Mouse (Mus musculus) small intestine, adult 2 months (tissue): Measurements from ENCODE around the gene Adamtsl1. TPM values are rescaled to one million over a fixed set of nuclear protein-coding genes. Genes with fewer than 3 reads are reported as not detected.

Source experiments
- H3K27ac ChIP-seq: fragments of 200-500 bp; 2 replicates; pipeline ENCODE4 v1.5.1; 2012; ENCODE audit warnings: low read depth, low read length, control low read depth, inconsistent platforms; ENCODE audit not compliant: insufficient read depth
- H3K27me3 ChIP-seq: fragments of 200-500 bp; 2 replicates; pipeline ENCODE4 v1.6.1; 2012; ENCODE audit warnings: mild to moderate bottlenecking, moderate library complexity, low read length, inconsistent platforms; ENCODE audit not compliant: control insufficient read depth, insufficient read depth
- H3K36me3 ChIP-seq: fragments of 200-500 bp; 2 replicates; pipeline ENCODE4 v1.6.1; 2012; ENCODE audit warnings: mild to moderate bottlenecking, low read length, control low read depth, inconsistent platforms; ENCODE audit not compliant: control insufficient read depth, insufficient read depth
- H3K4me1 ChIP-seq: fragments of 200-500 bp; 2 replicates; pipeline ENCODE4 v1.6.1; 2012; ENCODE audit warnings: low read length, inconsistent platforms, mixed read lengths; ENCODE audit not compliant: control insufficient read depth, insufficient read depth, insufficient read length
- H3K4me3 ChIP-seq: fragments of 200-500 bp; 2 replicates; pipeline ENCODE4 v1.5.1; 2012; ENCODE audit warnings: low read depth, mild to moderate bottlenecking, control low read depth, inconsistent platforms, low read length, moderate library complexity
- CTCF ChIP-seq: fragments of 200-500 bp; IDR thresholded peaks from 2 replicates; pipeline ENCODE4 v1.5.1; 2012; ENCODE audit warnings: low read depth, mild to moderate bottlenecking, control low read depth, inconsistent platforms, low read length, moderate library complexity, mixed read lengths; ENCODE audit not compliant: insufficient replicate concordance, insufficient read length; ENCODE audit errors: extremely low read depth
- POLR2A ChIP-seq: fragments of 200-500 bp; IDR thresholded peaks from 2 replicates; pipeline ENCODE4 v1.6.1; 2012; ENCODE audit warnings: low read depth, mild to moderate bottlenecking, control low read depth, inconsistent platforms, low read length, moderate library complexity
- WGBS: fragments of 180-500 bp; shearing (Covaris S2); methylation state at CpG from one replicate; pipeline ENCODE4 v1.1.7; 2018; 5-methylcytosine and 5-hydroxymethylcytosine counted together
- polyA plus RNA-seq: library from polyadenylated mRNA; depleted of rRNA; stranded (reverse); fragments of >200 nt; gene quantifications from 2 replicates; pipeline ENCODE4 v1.2.3, GENCODE M21; 2012

The Adamtsl1 gene
- polyA plus RNA-seq, 1 experiment = 1.1 TPM

GRCm38 (mm10) chr4:86189853-86190252 lies 675.9 kb downstream of the Adamtsl1 start:
- TF ChIP-seq CTCF (no peak), POLR2A (no peak)
- Histone ChIP-seq H3K27me3 (no peaks in the 10 kb centered on the region), H3K4me1 (no peaks in the 10 kb centered on the region), H3K27ac (no peak overlapping the region), H3K36me3 (no peaks in the 10 kb centered on the region), H3K4me3 (no peak overlapping the region)
- 47% methylated on average over 2 of the region's 2 CpGs for WGBS

DNA sequence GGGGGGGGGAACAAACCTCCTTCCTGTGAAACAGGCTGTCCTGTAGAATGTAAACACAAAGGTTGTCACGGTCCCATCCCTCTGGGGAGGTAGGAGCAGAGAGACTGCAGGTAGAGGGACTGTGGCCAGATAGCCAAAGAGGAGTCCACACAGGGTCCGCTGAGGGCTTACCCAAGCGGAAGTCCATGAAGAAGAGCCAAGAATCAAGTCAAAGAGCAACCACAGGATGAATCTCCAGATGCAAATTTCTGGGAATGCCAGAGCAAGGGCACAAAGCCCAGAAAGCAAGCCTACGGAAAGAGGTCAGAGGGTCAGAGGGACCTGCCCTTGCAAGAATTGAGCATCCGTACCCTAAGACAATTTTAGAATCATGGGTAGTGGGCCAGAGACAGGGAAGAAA lies 677.2 kb downstream of the Adamtsl1 start:
- no peaks in the 10 kb centered on the region for H3K4me1 ChIP-seq
- H3K36me3 ChIP-seq = no peaks in the 10 kb centered on the region
- no peaks in the 10 kb centered on the region for H3K27me3 ChIP-seq
- H3K4me3 ChIP-seq = no peak overlapping the region
- H3K27ac ChIP-seq = no peak overlapping the region
- TF ChIP-seq CTCF = no peak
- no peak for TF ChIP-seq POLR2A
- 77% methylated on average over 5 of the region's 5 CpGs for WGBS

- H3K27ac ChIP-seq = no peak overlapping the region
- no peaks in the 10 kb centered on the region for H3K4me1 ChIP-seq
- H3K36me3 ChIP-seq = no peaks in the 10 kb centered on the region
- TF ChIP-seq POLR2A (no peak), CTCF (no peak)
- WGBS = 71% methylated on average over 7 of the region's 7 CpGs
- no peak overlapping the region for H3K4me3 ChIP-seq
- H3K27me3 ChIP-seq = no peaks in the 10 kb centered on the region
Observed at GRCm38 (mm10) chr4:86201766-86202165, 687.8 kb downstream of the Adamtsl1 start.

DNA sequence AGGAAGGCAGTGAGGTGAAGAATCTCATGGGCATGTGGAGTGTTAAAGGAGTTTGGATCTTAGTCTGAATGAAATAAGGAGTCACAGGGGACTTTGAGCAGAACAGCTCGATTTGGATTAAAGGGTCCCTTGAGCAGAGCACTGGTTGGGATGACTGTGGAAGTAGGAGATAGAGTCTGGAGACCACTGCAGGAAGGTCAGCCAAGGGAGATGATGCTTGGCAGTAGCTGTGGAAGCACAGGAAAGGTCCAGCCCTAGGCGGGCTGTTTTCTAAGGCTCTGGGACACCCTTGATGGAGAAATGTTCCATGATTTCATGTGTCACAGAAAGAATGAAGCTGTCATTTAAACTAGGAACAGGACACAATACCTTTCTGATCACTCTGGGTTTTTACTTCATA lies 689.3 kb downstream of the Adamtsl1 start:
- TF ChIP-seq CTCF (no peak), POLR2A (no peak)
- Histone ChIP-seq H3K27ac (no peak overlapping the region), H3K36me3 (no peaks in the 10 kb centered on the region), H3K27me3 (no peaks in the 10 kb centered on the region), H3K4me3 (no peak overlapping the region), H3K4me1 (no peaks in the 10 kb centered on the region)
- WGBS = 81% methylated on average over 2 of the region's 2 CpGs

- TF ChIP-seq POLR2A (no peak), CTCF (no peak)
Observed at GRCm38 (mm10) chr4:86224875-86225274, 710.9 kb downstream of the Adamtsl1 start.

GRCm38 (mm10) chr4:86227096-86227495 lies 713.1 kb downstream of the Adamtsl1 start:
- Histone ChIP-seq H3K27ac (no peak overlapping the region), H3K36me3 (no peaks in the 10 kb centered on the region), H3K27me3 (no peaks in the 10 kb centered on the region), H3K4me1 (no peaks in the 10 kb centered on the region), H3K4me3 (no peak overlapping the region)
- 77% methylated on average over 1 of the region's 1 CpGs for WGBS
- no peak for TF ChIP-seq CTCF
- no peak for TF ChIP-seq POLR2A

More at GRCm38 (mm10) chr4:86224875-86225274, 710.9 kb downstream of the Adamtsl1 start:
- Histone ChIP-seq H3K36me3 (no peaks in the 10 kb centered on the region), H3K27me3 (no peaks in the 10 kb centered on the region), H3K27ac (no peak overlapping the region), H3K4me1 (no peaks in the 10 kb centered on the region), H3K4me3 (no peak overlapping the region)
- WGBS = 69% methylated on average over 5 of the region's 5 CpGs

DNA sequence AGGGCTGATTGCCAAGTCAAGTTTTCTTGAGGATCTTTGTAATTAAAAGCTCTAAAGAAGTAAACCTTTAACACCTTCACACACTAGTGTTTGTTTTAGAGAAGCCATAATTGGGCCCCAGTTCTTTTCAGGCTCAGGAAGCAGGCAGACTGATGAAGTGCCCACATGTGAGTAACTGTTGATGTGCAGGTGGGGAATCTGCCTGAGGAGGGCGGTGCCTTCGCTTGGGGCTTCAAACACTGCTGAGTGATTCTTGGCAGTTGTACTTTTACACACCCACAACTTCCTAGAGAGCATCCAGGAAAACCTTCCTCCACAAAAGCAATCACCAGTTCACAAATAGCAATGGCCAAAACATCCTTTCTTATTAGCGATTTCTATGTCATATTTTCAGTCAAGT lies 719.2 kb downstream of the Adamtsl1 start:
- Histone ChIP-seq H3K4me1 (no peaks in the 10 kb centered on the region), H3K36me3 (no peaks in the 10 kb centered on the region), H3K27me3 (no peaks in the 10 kb centered on the region), H3K4me3 (no peak overlapping the region), H3K27ac (no peak overlapping the region)
- WGBS = 73% methylated on average over 3 of the region's 3 CpGs
- TF ChIP-seq POLR2A = no peak
- no peak for TF ChIP-seq CTCF

DNA sequence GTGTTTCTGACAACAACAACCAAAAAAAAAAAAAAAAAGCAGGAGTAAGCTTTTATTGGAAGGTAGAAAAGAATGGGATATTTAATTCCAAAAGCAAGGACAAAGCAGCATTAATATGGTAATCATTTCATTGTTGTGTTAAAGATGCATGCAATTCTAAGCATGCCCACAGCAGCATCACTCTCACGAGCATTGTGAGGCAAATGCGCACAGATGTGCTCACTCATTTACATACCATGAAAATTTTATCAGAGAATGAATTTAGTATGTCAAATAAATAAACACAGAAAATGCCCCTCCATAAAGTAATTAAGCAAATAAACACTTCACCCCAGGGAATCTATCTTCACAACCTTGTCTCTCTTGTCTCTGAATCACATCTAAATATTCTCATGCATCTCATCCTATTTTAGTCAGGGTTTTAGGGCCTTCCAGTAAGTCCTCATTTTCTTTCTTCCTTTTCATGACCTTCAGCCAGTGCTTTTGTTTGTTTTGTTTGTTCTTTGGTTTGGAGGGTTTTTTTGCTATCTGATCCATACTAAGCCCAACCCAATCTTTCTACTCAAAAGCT lies 728.0 kb downstream of the Adamtsl1 start:
- TF ChIP-seq CTCF = no peak
- TF ChIP-seq POLR2A = no peak
- WGBS = 80% methylated on average over 2 of the region's 2 CpGs
- Histone ChIP-seq H3K27ac (no peak overlapping the region), H3K27me3 (no peaks in the 10 kb centered on the region), H3K4me1 (no peaks in the 10 kb centered on the region), H3K36me3 (no peaks in the 10 kb centered on the region), H3K4me3 (no peak overlapping the region)
